Mouse (Mus musculus) adrenal gland, postnatal 4 days (tissue): Measurements from ENCODE around the gene Coro6. TPM values are rescaled to one million over a fixed set of nuclear protein-coding genes. Genes with fewer than 3 reads are reported as not detected.

Experiments used
- DNase-seq, 2 experiments: peaks; one replicate each; pipeline ENCODE4 v3.0.0; 2021 to 2022; ENCODE audit warnings: low spot score in 2 of 2, mixed read lengths in 2 of 2
- total RNA-seq, 2 experiments: library from RNA; stranded (reverse); gene quantifications; 2 replicates each; pipeline ENCODE4 v1.2.3; 2021

Gene Coro6
- total RNA-seq, 2 experiments from 2014 or later: 3.8 to 6.0 TPM

DNA sequence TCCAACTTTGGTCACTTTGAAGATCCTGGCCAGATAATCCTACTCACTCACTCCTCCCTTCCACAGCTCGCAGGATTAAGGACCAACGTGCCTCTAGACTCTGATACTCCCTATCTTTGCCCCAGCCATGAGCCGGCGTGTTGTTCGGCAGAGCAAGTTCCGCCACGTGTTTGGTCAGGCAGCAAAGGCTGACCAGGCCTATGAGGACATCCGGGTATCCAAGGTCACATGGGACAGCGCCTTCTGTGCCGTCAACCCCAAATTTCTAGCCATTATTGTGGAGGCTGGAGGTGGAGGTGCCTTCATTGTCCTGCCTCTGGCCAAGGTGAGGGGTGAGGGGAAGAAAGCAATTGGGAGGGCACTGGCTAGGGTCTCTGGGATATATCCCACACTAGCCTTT lies 1.6 kb downstream of the Coro6 start:
- DNase-seq: no peak

DNA sequence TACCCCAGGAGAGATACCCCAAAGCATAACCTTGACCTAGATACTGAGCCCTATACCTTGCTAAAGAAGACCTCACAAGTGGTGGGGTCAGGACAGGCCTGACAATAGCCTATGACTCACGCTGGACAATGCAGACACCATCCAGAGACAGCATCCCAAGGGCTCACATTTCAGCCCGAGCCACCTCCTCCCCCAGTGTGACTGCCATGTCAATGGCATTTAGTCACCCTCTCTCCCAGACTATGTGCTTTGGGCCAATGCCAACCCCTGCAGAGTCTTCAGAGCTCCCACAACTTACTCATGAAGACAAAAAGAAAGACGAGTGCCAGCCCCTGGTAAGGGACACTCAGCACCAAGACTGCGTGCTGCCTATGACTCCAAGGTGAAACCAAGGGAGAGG lies 2.5 kb downstream of the Coro6 start:
- peak in 1 of 2 experiments; percentile 43 for DNase-seq

DNA sequence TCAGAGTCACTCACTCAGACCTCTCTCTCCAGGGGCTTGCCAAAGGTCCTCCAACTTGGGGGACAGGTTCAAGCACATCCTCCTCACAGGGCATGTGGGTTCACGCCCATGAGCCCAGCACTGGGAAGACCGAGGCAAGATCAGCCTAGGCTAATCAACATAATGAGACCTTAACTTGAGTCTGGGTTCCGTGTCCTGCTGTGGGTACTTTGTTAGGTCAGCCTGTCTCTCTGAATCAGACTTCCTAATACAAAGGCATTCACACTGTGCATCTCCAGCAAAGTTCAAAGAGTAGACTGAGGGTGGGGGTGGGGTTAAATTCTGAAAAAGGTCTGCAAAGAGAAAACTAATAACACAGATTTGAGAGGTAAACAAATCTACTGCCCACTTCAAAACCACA lies 2.9 kb downstream of the Coro6 start:
- DNase-seq: no peak

DNA sequence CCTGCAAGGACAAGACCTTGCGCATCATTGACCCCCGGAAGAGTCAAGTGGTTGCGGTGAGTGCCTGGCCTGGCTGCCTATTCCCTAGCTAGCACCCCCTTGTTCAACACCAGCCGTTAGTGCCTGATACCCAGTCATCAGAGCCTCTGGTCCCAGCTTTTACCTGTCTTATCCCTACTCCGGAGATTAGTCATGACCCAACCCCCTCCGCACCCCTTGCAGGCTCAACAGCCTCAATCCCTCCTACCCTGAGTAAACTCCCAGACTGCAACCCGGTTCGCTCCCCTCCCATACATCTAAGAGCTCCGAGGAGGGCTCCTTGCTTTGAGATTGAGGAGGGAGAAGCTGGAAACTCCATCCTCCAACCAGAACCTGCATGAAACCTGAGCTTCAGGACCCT lies 4.3 kb downstream of the Coro6 start:
- DNase-seq: no peak

DNA sequence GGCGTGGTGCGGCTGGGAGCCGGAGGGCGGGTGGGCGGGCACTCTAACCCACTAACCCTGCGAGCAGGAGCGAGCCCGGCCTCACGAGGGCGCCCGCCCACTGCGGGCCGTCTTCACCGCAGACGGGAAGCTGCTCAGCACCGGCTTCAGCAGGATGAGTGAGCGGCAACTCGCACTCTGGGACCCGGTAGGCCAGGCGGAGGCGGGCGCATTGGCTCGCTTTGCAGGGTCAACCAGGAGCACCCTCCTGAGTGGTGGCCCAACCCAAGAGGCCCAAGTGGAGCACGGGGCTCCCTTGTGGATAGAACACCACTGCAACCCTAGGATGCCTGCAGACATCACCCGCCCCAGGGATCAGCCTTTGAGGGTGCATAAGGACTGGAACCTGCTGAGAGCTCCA lies 4.9 kb downstream of the Coro6 start:
- DNase-seq: peak in 1 of 2 experiments; percentile 49

DNA sequence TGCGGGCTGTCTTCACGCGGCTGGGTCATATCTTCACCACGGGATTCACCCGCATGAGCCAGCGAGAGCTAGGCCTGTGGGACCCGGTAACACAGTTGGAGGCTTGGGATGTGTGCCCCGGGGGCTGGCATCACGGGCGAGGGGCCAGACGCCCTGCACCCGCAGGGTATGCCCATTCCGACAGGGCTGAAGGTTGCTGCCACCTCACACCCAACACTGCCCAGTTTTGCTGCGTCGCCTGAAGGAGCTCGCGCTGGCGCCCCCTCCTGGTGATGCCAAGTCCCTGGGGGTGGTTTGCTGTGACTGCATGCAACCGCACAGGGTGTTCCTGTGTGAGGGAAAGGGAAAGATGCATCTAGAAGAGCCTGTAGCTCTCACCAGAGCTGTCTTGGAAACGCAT lies 5.6 kb downstream of the Coro6 start:
- peak in 1 of 2 experiments; percentile 72 for DNase-seq

DNA sequence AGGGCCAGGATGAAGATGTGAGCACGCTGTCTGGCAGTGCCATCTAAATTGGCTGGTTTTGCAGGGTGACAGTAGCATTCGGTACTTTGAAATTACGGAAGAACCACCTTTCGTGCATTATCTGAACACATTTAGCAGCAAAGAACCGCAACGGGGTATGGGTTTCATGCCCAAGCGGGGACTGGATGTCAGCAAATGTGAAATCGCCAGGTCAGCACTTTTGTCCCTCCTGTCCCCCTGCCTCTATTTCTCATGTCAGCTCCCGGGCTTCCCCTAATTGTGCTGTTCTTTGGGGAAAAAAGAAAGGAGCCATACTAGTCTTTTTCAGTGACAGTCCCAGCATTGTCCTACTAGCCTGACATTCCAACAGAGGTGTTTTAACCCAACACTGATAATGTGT lies 6.2 kb downstream of the Coro6 start:
- no peak for DNase-seq

DNA sequence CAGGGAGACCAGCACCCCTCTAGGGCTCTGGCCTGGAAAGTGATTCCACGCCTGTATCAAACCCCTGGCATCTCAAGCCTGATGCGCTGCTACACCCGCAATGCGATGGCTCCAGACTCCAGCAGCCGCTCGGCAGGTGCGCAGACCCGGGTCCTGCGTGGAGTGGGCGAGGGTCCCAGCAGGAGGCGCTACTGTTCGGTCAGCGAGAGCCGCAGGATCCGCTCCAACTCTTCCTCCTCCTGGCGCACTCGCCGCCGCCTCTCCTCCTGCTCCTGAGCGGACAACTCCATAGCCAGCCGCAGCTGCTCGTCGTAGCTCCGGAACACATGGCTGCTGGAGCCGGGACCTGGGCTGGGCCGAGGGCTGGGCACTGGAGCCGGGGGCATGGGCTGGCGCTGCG lies 9.2 kb downstream of the Coro6 start:
- no peak for DNase-seq

DNA sequence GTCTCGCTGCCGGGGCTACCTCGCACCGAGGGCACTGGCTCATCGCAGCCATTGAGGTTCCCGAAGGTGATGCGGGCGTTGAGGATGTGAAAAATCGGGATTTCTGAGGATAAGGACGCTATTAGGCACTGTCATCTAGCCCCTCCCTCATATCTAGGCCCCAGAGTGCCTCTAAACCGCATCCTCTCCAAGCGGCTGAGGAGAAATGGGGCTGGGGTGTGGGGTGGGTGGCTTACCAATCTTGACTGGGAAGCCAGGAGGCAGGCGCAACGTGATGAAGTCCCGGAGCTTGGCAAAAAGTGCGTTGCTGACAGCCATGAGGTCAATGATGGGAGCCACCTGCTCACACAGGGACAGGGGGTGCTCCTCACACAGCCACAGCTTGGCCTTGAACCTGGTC lies 10.6 kb downstream of the Coro6 start:
- no peak for DNase-seq

DNA sequence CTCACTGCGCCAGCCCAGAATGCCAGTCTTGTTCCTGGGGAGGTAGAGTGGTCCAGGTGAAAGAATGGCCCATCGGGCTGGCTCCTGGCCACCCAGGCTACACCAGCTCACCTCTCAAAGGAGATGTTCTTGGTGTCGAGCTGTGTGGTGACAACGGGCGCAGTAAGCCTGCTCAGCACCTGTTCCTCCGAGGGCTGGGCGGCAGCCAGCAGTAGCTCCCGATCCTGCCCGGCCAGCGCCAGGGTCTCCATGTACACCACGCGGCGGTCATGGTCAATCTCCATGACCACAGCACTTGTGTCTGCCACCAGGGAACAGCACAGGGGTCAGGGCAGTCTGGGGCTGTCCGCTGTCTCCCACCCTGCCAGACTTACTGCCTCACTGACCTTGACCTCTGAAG lies 14.0 kb downstream of the Coro6 start:
- DNase-seq: no peak

DNA sequence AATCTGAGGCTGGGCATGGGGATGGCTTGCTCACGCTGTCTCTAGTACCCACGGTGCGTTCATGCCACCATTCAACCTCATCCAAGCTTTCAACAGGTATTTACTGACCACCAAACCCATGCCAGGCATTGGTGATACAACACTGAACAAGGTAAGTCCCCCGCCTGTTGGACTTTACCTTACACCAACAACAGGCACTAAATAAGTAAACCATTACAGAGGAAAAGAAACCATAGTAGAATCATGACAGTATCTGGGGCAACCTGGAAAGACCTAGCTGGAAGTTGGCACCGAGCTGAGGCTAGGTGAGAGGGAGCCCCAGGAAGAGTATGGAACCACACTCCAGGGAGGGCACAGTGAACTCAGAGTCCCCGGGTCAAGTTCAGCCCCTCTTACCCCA lies 14.7 kb downstream of the Coro6 start:
- DNase-seq: no peak

DNA sequence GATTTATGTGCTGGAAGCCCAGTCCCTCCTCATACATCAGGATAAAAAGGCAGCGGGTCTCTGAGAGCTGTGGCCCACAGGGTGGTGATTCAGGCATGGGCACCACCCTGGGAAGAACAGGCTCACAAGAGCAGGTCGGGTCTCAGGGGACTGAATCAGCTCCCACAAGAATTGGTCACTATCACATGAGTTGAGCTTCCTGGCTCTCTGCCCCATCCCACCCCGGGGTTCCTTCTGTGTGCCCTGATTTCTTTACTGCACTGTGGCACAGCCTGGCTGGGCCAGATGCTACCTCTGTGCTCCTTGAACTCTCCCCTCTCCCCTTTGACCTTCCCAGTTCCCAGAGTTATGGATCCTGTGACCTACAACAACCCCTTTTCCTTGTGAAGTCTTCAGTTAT lies 20.8 kb downstream of the Coro6 start:
- DNase-seq: no peak

DNA sequence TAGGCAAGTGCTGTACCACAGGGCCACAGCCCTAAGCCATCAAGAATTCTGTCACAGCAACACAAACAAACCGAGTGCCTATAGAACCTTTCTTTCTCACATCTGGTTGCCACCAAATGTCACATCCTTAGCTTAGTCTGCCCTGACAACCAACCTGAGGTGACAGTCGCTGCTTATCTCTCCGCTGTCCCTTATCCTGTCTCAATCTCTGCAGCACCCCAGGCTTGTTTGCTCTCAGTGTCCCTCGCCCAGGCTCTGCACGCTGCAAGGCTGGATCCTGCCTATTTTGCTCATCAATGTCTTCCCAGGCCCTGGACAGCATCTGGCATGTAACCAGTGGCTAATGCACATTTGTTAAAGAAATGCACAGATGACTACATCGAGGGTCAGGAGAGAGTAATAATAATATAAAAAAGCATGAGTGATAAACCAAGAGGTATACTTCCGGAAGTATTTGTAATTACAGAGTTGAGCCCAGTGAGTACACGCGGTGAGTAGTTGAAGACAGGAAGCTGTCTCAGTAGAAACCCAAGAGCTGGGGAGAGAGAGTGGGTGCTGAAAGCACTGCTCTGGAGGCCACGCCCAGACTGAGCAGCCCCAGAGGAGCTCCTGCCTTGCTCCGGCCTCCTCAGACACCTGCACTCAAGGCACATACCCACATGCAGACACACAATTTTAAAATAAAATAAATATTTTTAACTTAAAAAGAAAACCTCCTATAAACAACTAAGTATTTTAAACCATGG lies 21.5 kb downstream of the Coro6 start:
- no peak for DNase-seq

DNA sequence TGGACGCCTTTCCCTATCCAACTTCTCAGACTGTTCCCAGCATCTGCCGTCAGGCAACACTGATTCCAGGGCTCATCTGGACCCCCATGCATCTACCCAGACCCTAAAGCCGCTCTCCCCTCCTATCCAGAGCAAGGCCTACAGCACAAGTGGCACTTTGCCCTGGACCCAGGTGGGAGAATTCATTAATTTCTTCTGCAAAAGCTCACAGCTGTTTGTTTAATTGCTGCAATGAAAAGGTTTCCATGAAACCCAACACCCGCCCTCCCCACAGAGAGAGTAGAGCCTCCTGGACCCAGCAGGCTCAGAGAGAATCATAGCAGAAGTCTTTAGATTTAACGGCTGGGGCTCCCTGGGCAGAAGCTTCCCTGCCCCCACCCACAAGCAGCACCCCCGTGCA lies 23.0 kb downstream of the Coro6 start:
- no peak for DNase-seq

DNA sequence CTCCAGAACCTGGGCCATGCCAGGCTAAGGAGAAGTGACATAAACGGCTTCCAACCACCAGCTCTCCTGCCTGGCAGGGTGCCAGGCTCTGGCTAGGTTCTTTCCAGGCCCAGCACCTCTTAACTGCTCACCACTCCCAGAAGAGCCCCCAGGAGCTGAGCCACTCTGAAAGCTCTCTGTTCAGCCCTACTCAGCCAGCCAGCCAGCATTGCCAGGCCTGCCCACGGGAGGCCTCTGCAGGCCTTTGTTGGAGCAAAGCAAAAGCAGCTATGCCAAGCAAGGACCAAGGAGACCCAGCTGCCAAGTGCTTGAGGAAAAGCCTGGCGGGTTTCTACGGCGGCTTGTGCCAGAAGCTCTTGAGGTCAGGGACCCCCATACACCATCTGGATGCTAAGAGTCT lies 24.6 kb downstream of the Coro6 start:
- DNase-seq: no peak

DNA sequence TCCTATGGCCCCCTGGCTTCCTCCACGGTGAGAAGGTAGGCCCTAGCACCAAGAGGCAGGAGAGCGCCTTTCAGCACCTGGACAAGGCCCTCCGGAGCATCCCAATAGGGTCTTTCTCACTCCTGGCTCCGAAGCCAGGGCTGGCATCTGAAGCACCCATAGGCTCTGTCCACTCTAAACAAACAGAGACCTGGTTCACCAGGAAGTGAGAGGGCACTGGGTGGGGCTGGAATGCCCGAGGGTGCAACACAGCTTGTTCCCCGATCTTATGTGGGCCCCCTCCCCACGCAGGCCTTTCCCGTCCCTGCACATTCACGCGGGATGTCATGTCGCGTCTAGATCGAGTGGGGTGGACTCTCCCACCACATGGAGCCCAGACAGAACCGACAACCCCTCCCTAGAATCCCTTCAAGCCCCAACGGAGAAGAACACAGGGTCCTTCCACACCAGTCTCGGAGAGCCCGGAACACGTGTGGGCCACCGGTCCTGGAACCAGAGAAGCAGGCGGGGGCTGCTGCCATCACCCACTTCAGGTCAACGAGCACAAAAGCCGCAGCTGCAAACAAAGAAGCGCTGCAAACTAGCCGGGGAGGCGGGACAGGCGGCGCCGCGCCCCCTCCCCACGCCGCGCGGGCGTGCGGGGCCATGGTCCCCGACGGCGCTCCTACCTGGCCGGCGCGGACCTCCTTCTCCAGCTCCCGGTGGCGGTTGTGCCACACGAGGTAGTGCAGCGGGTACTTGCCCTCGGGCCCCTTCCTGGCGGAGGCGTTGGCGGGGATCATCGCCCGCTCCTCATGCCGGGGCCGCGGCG lies 26.8 kb downstream of the Coro6 start:
- DNase-seq: no peak

DNA sequence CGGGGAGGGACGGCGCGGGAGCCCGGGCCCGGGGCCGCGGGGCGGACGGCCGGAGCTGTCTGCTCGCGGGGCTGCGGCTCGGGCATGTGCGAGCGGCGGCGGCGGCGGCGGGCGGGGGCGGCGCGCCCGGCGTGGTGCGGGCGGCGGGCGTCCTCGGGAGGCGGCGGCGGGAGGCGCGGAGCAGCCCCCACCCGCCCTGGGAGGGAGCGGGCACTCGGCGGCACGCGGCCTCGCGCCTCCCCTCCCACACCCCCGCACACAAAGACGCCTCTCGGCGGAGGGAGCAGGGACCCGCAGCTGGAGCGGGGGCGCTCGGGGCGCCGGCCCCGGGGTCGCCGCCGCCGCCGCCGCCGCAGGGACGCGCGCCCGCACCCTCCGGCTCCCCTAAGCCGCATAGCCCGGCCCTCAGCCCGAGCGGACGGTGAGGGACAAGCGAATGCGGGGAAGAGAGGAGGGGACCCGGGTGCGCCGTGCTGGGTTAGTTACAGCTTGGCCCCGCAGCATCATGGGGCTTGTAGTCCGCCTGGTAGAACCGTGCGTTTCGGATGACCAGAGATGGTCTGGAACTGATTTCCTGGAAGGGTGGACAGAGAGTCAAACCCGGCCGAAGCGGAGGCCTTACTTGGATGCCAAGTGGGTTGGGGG lies 27.5 kb downstream of the Coro6 start, which contains the start of gene Ankrd13b:
Gene Ankrd13b (minus strand): TSS at position 88 of the 645 bp plus-strand sequence.
- DNase-seq: no peak

DNA sequence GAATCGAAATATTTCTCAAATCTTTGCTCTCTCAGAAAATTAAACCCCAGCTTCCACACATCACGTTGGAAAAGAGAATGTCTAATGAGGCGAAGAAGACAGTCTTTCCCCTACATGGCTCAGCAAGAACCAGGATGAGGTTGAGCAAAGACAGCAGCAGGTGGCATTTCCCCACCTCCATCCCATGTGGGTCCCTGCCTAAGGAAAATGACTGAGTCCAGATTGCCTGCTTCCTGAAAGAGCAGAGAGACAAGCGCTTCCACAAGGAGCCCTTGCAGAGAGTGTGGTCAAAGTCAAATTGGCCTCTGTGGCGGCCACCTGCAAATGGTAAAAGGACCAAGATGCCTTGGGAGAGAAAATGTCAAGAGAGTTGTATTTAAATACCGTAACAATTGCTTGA lies 28.2 kb downstream of the Coro6 start:
- no peak for DNase-seq

DNA sequence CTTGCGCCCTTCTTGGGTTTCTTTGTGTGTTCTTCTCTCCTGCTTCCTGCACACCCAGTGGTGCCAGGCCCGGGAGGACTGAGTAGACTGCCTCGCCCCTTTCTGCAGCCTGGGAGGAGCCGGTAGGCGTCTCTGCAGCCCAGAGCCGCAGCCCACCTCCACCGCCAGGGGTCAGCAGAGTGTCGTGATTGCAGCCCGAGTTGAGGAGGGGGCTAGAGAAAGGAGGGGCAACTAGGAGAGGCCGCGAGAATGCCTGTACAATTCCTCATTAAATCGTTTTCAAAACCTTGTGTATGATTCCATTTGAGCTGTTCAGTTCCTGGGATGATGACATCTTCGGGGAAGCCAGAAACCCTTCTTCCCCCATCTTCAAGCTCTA lies 28.9 kb downstream of the Coro6 start:
- peak; percentile 78 to 80 for DNase-seq

DNA sequence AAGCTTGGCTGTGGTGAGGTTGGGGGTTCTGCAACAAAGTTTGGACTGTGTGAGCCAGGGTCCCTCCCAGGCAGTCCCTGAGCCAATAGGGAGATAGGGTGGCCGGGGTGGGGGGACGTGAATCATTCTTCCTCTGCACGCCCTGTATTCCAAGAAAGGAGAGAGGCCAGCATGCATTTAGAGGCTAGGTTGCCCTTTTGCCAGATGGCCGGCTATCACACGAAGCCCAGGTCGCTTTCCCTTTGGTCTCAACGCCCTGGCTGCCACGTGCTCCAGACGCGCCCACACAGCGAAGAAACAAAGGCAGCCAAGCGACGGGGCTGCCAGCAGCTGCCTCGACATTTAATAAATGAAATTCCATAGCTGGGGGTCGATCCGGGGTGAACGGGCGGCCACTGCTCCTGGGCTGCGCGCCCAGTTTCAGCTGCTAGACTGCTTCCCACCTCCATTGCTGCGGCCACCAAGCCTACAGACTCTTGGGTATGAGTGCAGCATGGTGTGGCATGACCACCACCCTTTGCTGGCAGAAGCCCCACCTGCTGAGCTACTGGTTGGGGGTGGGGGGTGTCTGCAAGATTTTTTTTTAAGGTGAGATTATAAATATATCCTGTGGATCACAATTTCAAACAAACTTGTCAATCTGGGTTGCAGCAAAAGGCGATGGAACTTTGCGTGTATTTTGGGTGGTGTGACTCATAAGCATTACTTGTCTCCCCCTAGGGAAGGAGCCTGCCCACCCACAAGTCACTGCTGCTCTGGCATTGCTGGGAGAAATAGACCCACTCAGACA lies 29.5 kb downstream of the Coro6 start:
- DNase-seq: no peak

DNA sequence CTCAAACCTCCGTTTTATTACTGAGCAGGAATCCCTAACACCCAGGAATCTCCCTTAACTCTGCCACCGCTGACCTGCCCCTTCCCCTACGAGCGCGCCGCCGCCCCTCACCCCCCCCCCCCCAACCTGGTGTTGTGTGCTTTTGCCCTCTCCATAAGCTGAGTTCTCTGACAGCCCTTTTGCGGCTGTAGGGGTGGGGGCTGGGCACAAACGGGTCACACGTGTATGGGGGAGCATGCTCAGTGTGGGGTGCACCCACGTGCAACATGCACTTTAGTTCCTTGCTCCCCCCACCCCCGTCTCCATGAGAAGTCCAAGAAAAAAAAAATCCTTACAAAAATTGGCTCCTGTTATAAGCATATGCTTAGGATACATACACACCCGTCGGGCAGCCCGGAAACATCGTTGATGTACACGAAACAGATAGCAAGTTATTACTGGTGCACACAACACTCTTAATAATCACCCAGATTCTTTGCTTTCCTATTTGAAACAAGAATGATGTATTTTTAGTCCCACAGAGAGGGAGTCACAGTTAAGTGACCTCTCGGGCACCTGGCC lies 30.2 kb downstream of the Coro6 start:
- DNase-seq: no peak
